Mouse (Mus musculus): Measurements from ENCODE around the gene Wdtc1. TPM values are rescaled to one million over a fixed set of nuclear protein-coding genes. Genes with fewer than 3 reads are reported as not detected.

Wdtc1 gene
- polyA plus RNA-seq, 1 experiment from 2014 or later: 25.6 TPM

DNA sequence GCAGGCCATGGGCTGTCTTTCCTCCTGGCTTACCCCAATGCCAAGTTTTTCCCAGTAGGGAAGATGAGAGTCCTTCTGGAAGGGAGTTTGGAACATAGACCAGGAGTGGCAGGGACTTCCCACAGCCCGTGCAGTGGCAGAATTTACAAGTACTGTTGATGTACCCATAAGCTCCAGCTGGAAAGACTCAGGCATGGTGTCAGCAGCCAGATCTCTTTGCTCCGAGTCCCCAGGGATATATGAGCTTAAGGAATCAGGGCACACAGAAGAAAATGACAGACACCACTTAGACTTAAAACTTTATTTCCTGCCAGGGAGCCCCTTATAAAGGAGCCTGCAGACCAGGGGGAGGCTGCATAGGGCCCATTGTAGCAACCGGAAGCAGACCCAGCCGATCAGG is 87.5 kb downstream of the Wdtc1 start:
- WGBS: 96% methylated on average over 4 of the region's 4 CpGs
- peaks cover 62% of the 10 kb centered on the region for H3K36me3 ChIP-seq (replicated peaks; ENCODE audit: control insufficient read depth, insufficient read depth)

DNA sequence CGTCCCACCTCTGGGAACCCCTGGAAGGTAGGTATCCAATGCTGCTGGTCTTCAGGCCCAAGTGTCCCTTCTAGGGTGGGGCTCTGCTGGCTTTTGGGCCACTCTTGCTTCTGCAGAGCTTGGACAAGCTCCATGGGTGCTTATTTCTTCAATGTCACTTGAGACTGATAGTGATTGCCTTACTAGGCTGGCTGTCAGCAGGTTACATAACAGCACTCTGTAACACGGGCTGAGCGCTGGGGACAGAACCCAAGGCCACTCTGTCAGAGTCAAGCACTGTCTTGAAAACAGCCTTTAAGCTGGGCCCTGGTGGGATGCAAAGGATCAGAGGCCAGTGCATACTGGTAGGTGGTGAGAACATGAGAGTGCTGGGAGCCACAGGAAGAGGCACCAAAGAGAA is 88.0 kb downstream of the Wdtc1 start:
- Histone ChIP-seq H3K27me3 (ENCODE audit: control insufficient read depth, insufficient read depth, low read length) (no peaks in the 10 kb centered on the region), H3K9me3 (ENCODE audit: control insufficient read depth, low read length) (peaks cover 3% of the 10 kb centered on the region; the same call in 1 of the 2 replicates), H3K9ac (no peak overlapping the region), H3K27ac (no peak overlapping the region), H3K4me1 (replicated peaks; ENCODE audit: control insufficient read depth, insufficient read depth, low read length) (no peaks in the 10 kb centered on the region), H3K4me3 (replicated peaks; ENCODE audit: low read length) (no peak overlapping the region), H3K4me2 (replicated peaks) (no peak overlapping the region), H3K36me3 (replicated peaks; ENCODE audit: control insufficient read depth, insufficient read depth) (peaks cover 60% of the 10 kb centered on the region)
- DNase-seq (ENCODE audit: low spot score) (no peak), ATAC-seq (ENCODE audit: low FRiP score) (no peak)
- 97% methylated on average over 3 of the region's 3 CpGs for WGBS

More for the DNA sequence above, 87.5 kb downstream of the Wdtc1 start:
- Histone ChIP-seq H3K9ac (no peak overlapping the region), H3K27ac (no peak overlapping the region), H3K4me1 (replicated peaks; ENCODE audit: control insufficient read depth, insufficient read depth, low read length) (no peaks in the 10 kb centered on the region), H3K4me2 (replicated peaks) (no peak overlapping the region), H3K4me3 (replicated peaks; ENCODE audit: low read length) (no peak overlapping the region), H3K27me3 (ENCODE audit: control insufficient read depth, insufficient read depth, low read length) (no peaks in the 10 kb centered on the region), H3K9me3 (ENCODE audit: control insufficient read depth, low read length) (peaks cover 3% of the 10 kb centered on the region; the same call in 1 of the 2 replicates)
- DNase-seq (ENCODE audit: low spot score): no peak
- ATAC-seq (ENCODE audit: low FRiP score): no peak

DNA sequence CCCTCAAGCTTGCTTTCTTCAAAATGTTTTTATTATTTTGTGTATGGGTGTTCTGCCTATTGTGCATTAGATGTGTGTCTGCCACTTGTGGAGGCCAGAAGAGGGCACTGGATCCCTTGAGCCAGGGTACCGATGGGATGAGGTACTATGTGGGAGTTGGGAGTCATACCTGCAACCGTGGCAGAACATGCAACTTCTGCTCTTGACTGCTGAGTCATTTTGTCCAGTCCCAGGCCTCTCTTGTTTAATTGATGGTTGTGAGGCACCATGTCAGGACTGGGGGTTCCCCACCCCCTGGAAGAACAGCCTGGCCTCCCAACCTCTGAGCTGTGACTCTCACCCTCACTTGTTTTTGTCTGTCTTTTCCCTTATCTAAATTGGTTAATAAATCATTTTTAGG is 88.7 kb downstream of the Wdtc1 start:
- Histone ChIP-seq H3K27ac (no peak overlapping the region), H3K36me3 (replicated peaks; ENCODE audit: control insufficient read depth, insufficient read depth) (peaks cover 54% of the 10 kb centered on the region), H3K4me2 (replicated peaks) (no peak overlapping the region), H3K27me3 (ENCODE audit: control insufficient read depth, insufficient read depth, low read length) (no peaks in the 10 kb centered on the region), H3K4me1 (replicated peaks; ENCODE audit: control insufficient read depth, insufficient read depth, low read length) (no peaks in the 10 kb centered on the region), H3K9me3 (ENCODE audit: control insufficient read depth, low read length) (peaks cover 3% of the 10 kb centered on the region; the same call in 1 of the 2 replicates), H3K9ac (no peak overlapping the region), H3K4me3 (replicated peaks; ENCODE audit: low read length) (no peak overlapping the region)
- DNase-seq (ENCODE audit: low spot score): no peak
- 94% methylated on average over 2 of the region's 2 CpGs for WGBS
- no peak for ATAC-seq (ENCODE audit: low FRiP score)

DNA sequence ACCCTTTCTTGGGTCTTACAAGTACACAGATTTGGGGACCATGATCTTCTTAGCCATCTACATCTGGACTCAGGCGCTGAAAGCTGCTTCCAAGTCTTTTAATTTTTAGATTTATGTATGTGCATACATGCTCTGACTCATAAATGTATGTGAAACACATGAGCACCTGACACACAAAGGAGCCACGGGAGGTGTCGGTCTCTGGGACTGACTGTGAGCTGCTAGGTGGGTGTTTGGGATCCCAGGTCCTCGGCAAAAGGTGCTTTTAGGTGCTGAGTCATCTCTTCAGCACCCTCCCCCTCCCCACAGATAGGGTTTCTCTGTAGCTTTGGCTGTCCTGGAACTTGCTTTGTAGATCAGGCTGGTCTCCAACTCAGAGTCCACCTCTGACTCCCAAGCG is 89.5 kb downstream of the Wdtc1 start:
- Histone ChIP-seq H3K27me3 (ENCODE audit: control insufficient read depth, insufficient read depth, low read length) (no peaks in the 10 kb centered on the region), H3K4me3 (replicated peaks; ENCODE audit: low read length) (no peak overlapping the region), H3K36me3 (replicated peaks; ENCODE audit: control insufficient read depth, insufficient read depth) (peaks cover 46% of the 10 kb centered on the region), H3K4me2 (replicated peaks) (no peak overlapping the region), H3K27ac (no peak overlapping the region), H3K9me3 (ENCODE audit: control insufficient read depth, low read length) (peaks cover 3% of the 10 kb centered on the region; the same call in 1 of the 2 replicates), H3K4me1 (replicated peaks; ENCODE audit: control insufficient read depth, insufficient read depth, low read length) (no peaks in the 10 kb centered on the region), H3K9ac (no peak overlapping the region)
- no peak for ATAC-seq (ENCODE audit: low FRiP score)
- WGBS: 91% methylated on average over 5 of the region's 5 CpGs
- DNase-seq (ENCODE audit: low spot score): no peak

DNA sequence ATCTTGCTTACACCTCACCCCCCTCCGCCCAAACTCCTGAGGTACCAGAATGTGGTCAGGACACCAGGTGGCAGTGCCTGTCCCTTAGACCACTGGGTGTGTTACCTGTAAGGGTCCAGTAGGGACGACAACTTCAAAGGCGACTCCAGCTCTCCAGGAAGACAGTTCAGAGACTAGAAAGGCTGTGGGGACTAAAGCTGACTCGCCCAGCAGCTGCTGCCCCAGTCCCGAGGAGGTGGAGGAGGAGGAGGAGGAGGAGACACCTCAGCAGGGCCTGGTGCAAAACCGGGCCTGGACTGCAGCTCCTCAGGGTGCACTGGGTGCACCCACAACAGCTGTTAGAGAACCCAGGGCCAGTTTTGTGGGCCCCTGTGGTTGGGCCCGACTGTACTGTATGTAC is 90.4 kb downstream of the Wdtc1 start, which contains the start of gene Sytl1:
Gene Sytl1, minus strand, starts transcription at position 232 of the 400 bp plus-strand sequence.
- Histone ChIP-seq H3K4me2 (replicated peaks) (no peak within 1 kb of the TSS), H3K4me3 (replicated peaks; ENCODE audit: low read length) (no peak within 1 kb of the TSS), H3K4me1 (replicated peaks; ENCODE audit: control insufficient read depth, insufficient read depth, low read length) (no peaks in the 10 kb centered on the region), H3K27me3 (ENCODE audit: control insufficient read depth, insufficient read depth, low read length) (no peaks in the 10 kb centered on the region), H3K27ac (no peak within 1 kb of the TSS), H3K9ac (no peak within 1 kb of the TSS), H3K36me3 (replicated peaks; ENCODE audit: control insufficient read depth, insufficient read depth) (peaks cover 37% of the 10 kb centered on the region), H3K9me3 (ENCODE audit: control insufficient read depth, low read length) (peaks cover 3% of the 10 kb centered on the region; the same call in 1 of the 2 replicates)
- ATAC-seq (ENCODE audit: low FRiP score) (no peak), DNase-seq (ENCODE audit: low spot score) (no peak)
- WGBS: 49% methylated on average over 7 of the region's 7 CpGs

DNA sequence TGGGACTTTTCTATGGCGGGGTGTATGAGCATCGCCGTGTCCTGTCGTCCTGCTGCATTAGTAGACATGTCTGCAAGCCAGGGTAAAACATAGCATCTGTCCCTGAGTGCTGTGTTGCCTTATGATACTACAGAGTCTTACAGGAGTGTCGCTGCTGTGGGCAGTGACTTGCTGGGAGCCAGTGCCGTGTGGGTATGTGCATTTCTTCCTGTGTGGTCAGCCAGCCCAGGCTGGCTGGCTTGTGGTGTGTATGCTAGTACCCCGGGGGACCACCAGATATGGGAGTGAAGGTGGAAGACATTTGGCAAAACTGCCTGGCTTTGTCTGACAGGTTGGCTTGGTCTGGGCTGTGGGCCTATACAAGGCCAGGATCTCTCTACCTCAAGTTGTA is 90.9 kb downstream of the Wdtc1 start:
- Histone ChIP-seq H3K4me3 (replicated peaks; ENCODE audit: low read length) (no peak overlapping the region), H3K4me1 (replicated peaks; ENCODE audit: control insufficient read depth, insufficient read depth, low read length) (no peaks in the 10 kb centered on the region), H3K9me3 (ENCODE audit: control insufficient read depth, low read length) (peaks cover 3% of the 10 kb centered on the region; the same call in 1 of the 2 replicates), H3K27ac (no peak overlapping the region), H3K9ac (no peak overlapping the region), H3K4me2 (replicated peaks) (no peak overlapping the region), H3K36me3 (replicated peaks; ENCODE audit: control insufficient read depth, insufficient read depth) (peaks cover 32% of the 10 kb centered on the region), H3K27me3 (ENCODE audit: control insufficient read depth, insufficient read depth, low read length) (peaks cover under 1% of the 10 kb centered on the region; the same call in 1 of the 2 replicates)
- ATAC-seq (ENCODE audit: low FRiP score) (no peak), DNase-seq (ENCODE audit: low spot score) (no peak)
- WGBS: 71% methylated on average over 7 of the region's 7 CpGs

DNA sequence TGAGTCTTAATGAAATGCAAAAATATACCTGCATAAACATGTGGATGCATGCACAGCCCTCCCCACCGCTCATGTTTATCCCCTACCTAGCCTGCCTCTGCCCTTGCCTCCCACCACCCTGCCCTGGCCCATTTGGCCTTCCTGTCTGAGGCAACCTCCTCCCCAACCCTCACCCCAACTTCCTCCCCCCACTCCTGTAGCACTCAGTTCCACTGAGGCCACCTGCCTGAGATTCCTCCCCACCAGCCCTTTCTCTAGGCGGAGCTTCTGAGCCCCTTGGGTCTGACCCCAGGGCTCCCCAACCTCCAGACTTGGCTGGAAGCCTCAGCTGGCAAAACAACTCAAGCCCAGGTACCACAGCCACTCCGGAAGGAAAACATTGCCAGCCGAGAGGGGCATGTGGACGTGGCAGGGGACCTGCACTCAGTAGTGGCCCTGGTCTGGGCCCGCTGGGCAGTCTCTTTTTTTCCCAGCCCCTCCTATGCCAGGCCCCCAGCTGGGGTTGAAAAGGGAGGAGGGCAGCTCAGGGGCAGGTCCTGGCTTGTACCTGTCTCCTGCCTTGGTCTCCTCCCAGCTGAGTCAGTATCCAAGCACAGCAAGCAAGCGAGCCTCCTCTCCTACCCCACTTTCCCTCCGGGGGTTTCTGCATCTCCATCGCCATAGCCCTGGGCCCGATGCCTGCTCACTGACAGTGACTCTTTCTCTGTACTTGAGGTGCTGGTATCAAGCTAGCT is 91.5 kb downstream of the Wdtc1 start:
- Histone ChIP-seq H3K27me3 (ENCODE audit: control insufficient read depth, insufficient read depth, low read length) (peaks cover 6% of the 10 kb centered on the region; the same call in 1 of the 2 replicates), H3K4me2 (replicated peaks) (no peak overlapping the region), H3K4me1 (replicated peaks; ENCODE audit: control insufficient read depth, insufficient read depth, low read length) (no peaks in the 10 kb centered on the region), H3K36me3 (replicated peaks; ENCODE audit: control insufficient read depth, insufficient read depth) (peaks cover 26% of the 10 kb centered on the region), H3K27ac (no peak overlapping the region), H3K9me3 (ENCODE audit: control insufficient read depth, low read length) (peaks cover 3% of the 10 kb centered on the region; the same call in 1 of the 2 replicates), H3K4me3 (replicated peaks; ENCODE audit: low read length) (no peak overlapping the region), H3K9ac (no peak overlapping the region)
- DNase-seq (ENCODE audit: low spot score) (no peak), ATAC-seq (ENCODE audit: low FRiP score) (no peak)
- 46% methylated on average over 10 of the region's 10 CpGs for WGBS

DNA sequence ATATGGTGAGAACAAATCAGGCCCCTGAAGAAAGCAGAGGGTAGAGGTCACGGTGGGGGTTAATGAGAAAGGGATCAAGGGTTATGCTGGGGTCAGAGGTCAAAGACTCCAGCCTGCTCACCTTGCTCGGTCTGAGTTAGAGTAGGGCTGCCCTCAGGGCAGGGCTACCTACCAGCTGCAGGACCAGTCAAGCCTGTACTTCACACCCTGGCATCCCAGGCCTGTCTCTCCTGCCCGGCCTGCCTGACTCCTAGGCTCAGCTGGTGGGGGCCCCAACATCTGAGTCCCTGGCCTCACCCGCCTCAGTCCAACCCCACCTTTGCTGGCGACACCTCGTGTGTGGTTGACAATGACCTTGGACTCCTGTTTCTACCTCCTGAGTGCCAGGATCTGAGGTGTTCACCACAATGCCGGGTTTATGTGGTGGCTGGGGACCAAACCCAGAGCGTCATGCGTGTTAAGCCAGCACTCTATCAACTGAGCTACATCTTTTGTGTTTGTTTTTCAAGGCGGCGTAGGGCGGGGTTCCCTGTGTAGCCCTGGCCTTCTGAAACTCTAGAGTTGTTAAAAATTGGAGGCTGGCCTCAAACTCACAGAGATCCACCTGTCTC is 95.4 kb downstream of the Wdtc1 start:
- Histone ChIP-seq H3K36me3 (replicated peaks; ENCODE audit: control insufficient read depth, insufficient read depth) (no peaks in the 10 kb centered on the region), H3K9ac (no peak overlapping the region), H3K4me2 (replicated peaks) (no peak overlapping the region), H3K9me3 (ENCODE audit: control insufficient read depth, low read length) (no peaks in the 10 kb centered on the region), H3K4me1 (replicated peaks; ENCODE audit: control insufficient read depth, insufficient read depth, low read length) (no peaks in the 10 kb centered on the region), H3K4me3 (replicated peaks; ENCODE audit: low read length) (no peak overlapping the region), H3K27me3 (ENCODE audit: control insufficient read depth, insufficient read depth, low read length) (peaks cover 25% of the 10 kb centered on the region), H3K27ac (no peak overlapping the region)
- no peak for DNase-seq (ENCODE audit: low spot score)
- no peak for ATAC-seq (ENCODE audit: low FRiP score)
- 85% methylated on average over 12 of the region's 12 CpGs for WGBS

DNA sequence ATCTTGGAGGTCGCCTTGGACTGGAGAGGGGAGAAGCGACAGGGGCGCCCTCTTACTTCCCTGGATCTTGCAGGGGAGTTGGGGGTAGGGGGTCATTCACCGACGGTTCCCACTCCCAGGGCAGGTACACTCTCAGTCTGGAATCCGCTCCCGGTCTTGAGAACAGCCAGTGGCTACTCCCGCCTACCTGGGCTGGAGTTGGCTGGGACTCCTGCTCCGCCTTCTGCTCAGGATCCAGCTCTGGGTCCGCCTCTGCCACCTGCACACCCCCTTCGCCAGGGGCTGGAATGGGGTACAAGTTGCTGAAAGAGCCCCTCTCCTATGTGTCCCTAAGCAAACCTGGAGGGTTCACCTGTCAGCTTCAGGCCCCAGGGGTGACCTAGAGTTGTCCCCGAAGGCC is 96.1 kb downstream of the Wdtc1 start:
- H3K4me3 ChIP-seq (replicated peaks; ENCODE audit: low read length): no peak overlapping the region
- no peak overlapping the region for H3K27ac ChIP-seq
- no peaks in the 10 kb centered on the region for H3K36me3 ChIP-seq (replicated peaks; ENCODE audit: control insufficient read depth, insufficient read depth)
- no peak overlapping the region for H3K4me2 ChIP-seq (replicated peaks)
- H3K4me1 ChIP-seq (replicated peaks; ENCODE audit: control insufficient read depth, insufficient read depth, low read length): no peaks in the 10 kb centered on the region
- DNase-seq (ENCODE audit: low spot score): no peak
- no peak for ATAC-seq (ENCODE audit: low FRiP score)
- H3K9me3 ChIP-seq (ENCODE audit: control insufficient read depth, low read length): no peaks in the 10 kb centered on the region
- WGBS: 38% methylated on average over 12 of the region's 12 CpGs
- H3K9ac ChIP-seq: no peak overlapping the region
- H3K27me3 ChIP-seq (ENCODE audit: control insufficient read depth, insufficient read depth, low read length): peaks cover 31% of the 10 kb centered on the region
